Mouse (Mus musculus) heart, embryonic 12.5 days (tissue): Measurements from ENCODE around the gene Snapc4. TPM values are rescaled to one million over a fixed set of nuclear protein-coding genes. Genes with fewer than 3 reads are reported as not detected.

Experiments used
- ATAC-seq: fragments of 200-750 bp; cut with Nextera tagmentation; 2 replicates; pipeline ENCODE4 v1.8.0; 2017; ENCODE audit warnings: moderate TSS enrichment, moderate library complexity; ENCODE audit not compliant: insufficient number of reproducible peaks, low FRiP score
- H3K27ac ChIP-seq: fragments of 300-500 bp; sonication (generic); 2 replicates; pipeline ENCODE4 v1.5.1; 2016; ENCODE audit warnings: mild to moderate bottlenecking, moderate library complexity; ENCODE audit not compliant: poor library complexity, severe bottlenecking
- H3K27me3 ChIP-seq: fragments of 300-500 bp; sonication (generic); replicated peaks from 2 replicates; pipeline ENCODE4 v1.6.1; 2016; ENCODE audit warnings: mild to moderate bottlenecking, moderate library complexity
- H3K36me3 ChIP-seq: fragments of 300-500 bp; sonication (generic); 2 replicates; pipeline ENCODE4 v1.6.1; 2016; ENCODE audit warnings: mild to moderate bottlenecking, moderate library complexity
- H3K4me1 ChIP-seq: fragments of 300-500 bp; sonication (generic); replicated peaks from 2 replicates; pipeline ENCODE4 v1.6.1; 2016; ENCODE audit warnings: mild to moderate bottlenecking
- H3K4me2 ChIP-seq: fragments of 300-500 bp; sonication (generic); 2 replicates; pipeline ENCODE4 v1.6.1; 2016; ENCODE audit warnings: mild to moderate bottlenecking, moderate library complexity
- H3K4me3 ChIP-seq: fragments of 300-500 bp; sonication (generic); 2 replicates; pipeline ENCODE4 v1.5.1; 2016; ENCODE audit warnings: mild to moderate bottlenecking
- H3K9ac ChIP-seq: fragments of 300-500 bp; sonication (generic); 2 replicates; pipeline ENCODE4 v1.6.1; 2016; ENCODE audit warnings: mild to moderate bottlenecking, moderate library complexity
- H3K9me3 ChIP-seq: fragments of 300-500 bp; sonication (generic); replicated peaks from 2 replicates; pipeline ENCODE4 v1.6.1; 2016; ENCODE audit warnings: mild to moderate bottlenecking, moderate library complexity
- WGBS: fragments of 180-500 bp; shearing (Covaris S2); methylation state at CpG from one replicate; pipeline ENCODE4 v1.1.7; 2016; 5-methylcytosine and 5-hydroxymethylcytosine counted together
- polyA plus RNA-seq: library from polyadenylated mRNA; unstranded; fragments of >200 nt; fragmentation: Nextera tagmentation; extraction: Ambion mirVana; gene quantifications from 2 replicates; pipeline ENCODE4 v1.2.1, GENCODE M21; 2016

Gene Snapc4
- polyA plus RNA-seq, 1 experiment from 2014 or later, result 20.4 TPM

DNA sequence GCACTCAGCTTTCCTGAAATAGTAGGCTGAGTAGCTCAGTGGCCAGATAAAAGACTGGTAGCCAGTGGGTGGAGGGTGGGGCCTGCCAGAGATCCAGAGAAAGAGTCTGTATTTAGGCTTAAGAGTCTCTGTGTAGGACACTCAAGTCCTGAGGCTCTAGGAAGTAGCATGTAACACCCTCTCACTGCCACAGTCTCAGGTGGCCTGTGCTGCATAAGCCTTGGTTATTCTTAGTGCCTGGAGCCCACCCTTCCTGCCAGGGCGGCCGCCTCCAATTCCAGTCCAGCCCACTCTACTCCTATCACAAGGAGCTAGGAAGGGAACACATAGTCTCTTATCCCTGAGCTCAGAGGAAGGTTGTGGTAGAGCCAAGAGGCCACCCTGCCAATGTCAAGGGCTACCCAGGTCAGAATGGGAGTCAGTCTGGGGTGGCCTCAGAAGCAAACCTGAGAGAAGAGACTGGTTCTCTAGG, 38.9 kb downstream of the Snapc4 start:
- WGBS, result 51% methylated on average over 2 of the region's 2 CpGs
- peak overlapping the region; percentile 95 for H3K27ac ChIP-seq
- no peak overlapping the region for H3K4me3 ChIP-seq
- H3K36me3 ChIP-seq, result peaks cover 77% of the 10 kb centered on the region
- H3K27me3 ChIP-seq, result no peaks in the 10 kb centered on the region
- H3K4me2 ChIP-seq, result peak overlapping the region; percentile 32
- peak; percentile 48 for ATAC-seq
- peaks cover 51% of the 10 kb centered on the region for H3K4me1 ChIP-seq
- H3K9ac ChIP-seq, result peak overlapping the region; percentile 61
- H3K9me3 ChIP-seq, result no peaks in the 10 kb centered on the region

DNA sequence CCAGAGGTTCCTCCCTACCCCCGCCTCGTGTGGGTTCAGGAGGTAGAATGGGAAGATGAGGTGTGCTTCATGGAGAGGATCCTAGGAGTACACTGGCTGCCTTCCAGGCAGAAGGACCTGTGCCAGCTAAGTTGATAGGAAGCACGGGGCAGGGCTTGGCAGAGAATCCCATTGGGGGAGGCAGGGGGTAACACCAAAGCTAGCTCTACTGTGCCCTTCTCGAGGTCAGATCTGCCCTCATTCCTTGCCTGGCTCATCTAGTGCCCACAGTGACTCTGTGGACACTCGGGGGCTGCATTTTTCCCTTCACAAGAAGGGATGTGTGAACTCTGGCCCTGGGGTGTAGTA, 41.3 kb downstream of the Snapc4 start:
- H3K9me3 ChIP-seq, result no peaks in the 10 kb centered on the region
- H3K27ac ChIP-seq, result no peak overlapping the region; the same call in 1 of the 2 replicates
- peaks cover 53% of the 10 kb centered on the region for H3K36me3 ChIP-seq
- H3K4me2 ChIP-seq, result no peak overlapping the region
- H3K27me3 ChIP-seq, result no peaks in the 10 kb centered on the region
- WGBS, result 81% methylated on average over 5 of the region's 5 CpGs
- H3K4me3 ChIP-seq, result no peak overlapping the region
- H3K9ac ChIP-seq, result no peak overlapping the region
- ATAC-seq, result no peak
- H3K4me1 ChIP-seq, result peaks cover 51% of the 10 kb centered on the region

DNA sequence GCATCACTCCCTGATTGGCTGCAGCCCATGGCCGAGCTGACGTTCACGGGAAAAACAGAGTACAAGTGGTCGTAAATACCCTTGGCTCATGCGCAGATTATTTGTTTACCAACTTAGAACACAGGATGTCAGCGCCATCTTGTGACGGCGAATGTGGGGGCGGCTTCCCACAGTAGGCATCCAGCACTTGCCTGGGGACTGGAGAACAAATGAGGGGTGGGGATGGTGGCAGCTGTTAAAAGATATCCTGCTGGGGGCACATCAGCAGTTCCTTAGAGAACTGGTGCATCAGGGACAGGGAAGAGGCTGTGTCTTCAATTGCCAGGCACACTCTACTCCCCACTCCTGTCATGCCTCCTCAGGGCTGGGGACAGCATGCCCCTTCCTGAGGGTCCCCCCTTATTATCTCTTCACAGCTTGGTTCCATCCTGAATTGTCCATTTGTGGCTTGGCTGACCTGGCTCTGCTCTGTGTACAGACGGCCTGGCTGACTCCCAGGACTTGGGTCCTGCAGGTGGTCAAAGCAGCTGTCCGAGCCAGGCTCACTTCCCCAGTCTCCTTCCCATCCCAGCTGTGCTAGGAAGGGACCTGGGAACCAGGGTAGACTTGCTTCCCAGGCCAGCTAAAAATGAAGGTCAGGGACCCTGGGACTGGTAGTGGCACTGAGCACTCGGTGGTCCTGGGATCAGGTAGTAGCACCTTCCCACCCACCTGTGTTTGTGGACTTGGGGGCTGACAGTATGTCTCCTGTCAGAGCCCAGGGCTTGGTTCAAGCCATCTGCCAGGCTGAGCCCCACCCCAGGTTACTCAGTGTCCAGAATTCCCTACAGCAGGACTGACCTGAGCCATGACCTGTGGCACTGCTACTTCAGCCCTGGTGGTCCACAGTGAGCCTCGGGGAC, 41.9 kb downstream of the Snapc4 start:
- Histone ChIP-seq H3K4me2 (no peak overlapping the region), H3K27ac (no peak overlapping the region), H3K9ac (no peak overlapping the region), H3K4me3 (no peak overlapping the region), H3K4me1 (peaks cover 51% of the 10 kb centered on the region), H3K27me3 (no peaks in the 10 kb centered on the region), H3K36me3 (peaks cover 47% of the 10 kb centered on the region), H3K9me3 (no peaks in the 10 kb centered on the region)
- 87% methylated on average over 10 of the region's 13 CpGs for WGBS
- ATAC-seq, result no peak

DNA sequence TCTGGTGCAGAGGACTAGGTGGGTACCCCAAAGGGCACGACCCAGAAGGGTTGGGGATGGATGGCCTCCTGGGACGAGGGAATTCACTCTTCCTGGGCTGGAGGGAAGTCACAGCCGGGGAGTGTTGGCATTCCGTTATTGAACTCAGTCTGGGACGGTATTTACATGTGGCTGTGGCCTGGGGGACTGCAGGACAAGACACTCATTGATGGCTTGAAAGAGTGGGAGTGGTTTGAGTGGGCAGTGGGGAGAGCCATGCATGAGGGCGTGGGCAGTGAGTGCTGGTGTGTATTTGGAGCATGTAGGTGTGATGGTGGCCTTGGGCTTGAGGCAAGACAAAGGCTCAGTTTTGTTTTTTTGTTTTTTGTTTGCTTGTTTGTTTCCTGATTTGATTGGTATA, 49.8 kb downstream of the Snapc4 start:
- Histone ChIP-seq H3K4me2 (no peak overlapping the region), H3K27me3 (no peaks in the 10 kb centered on the region), H3K9me3 (no peaks in the 10 kb centered on the region), H3K4me1 (peaks cover 20% of the 10 kb centered on the region), H3K4me3 (no peak overlapping the region), H3K27ac (0 out of 2 replicates have a peak overlapping the region, but pooled peaks have one; percentile 8), H3K9ac (0 out of 2 replicates have a peak overlapping the region, but pooled peaks have one; percentile 17), H3K36me3 (peaks cover 52% of the 10 kb centered on the region)
- WGBS, result 75% methylated on average over 6 of the region's 6 CpGs
- ATAC-seq, result no peak

DNA sequence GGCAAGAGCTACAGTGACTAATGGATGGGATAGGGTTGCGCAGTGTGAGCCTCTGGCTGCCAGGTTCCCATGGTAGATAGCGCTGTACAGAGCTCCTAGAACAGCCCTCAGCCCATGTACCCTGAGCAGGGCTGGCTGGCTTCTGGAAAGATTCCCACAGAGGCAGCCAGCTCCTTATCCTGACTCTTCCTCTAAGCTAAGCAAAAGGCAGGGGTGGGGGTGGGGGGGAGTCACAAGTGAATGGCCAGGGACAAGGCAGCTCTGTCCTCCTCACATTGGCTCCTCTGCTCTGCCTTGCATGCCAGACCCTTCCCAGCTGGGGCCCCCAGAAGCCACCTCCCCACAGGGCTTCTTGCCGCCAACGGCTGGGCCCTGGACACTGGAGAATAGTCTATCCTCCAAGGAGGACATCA, 50.4 kb downstream of the Snapc4 start:
- Histone ChIP-seq H3K4me1 (peaks cover 26% of the 10 kb centered on the region), H3K9ac (0 out of 2 replicates have a peak overlapping the region, but pooled peaks have one; percentile 17), H3K4me2 (no peak overlapping the region), H3K27me3 (no peaks in the 10 kb centered on the region), H3K9me3 (no peaks in the 10 kb centered on the region), H3K4me3 (no peak overlapping the region), H3K36me3 (peaks cover 57% of the 10 kb centered on the region), H3K27ac (peak overlapping the region; percentile 80)
- peak; percentile 40 for ATAC-seq
- 86% methylated on average over 4 of the region's 4 CpGs for WGBS

DNA sequence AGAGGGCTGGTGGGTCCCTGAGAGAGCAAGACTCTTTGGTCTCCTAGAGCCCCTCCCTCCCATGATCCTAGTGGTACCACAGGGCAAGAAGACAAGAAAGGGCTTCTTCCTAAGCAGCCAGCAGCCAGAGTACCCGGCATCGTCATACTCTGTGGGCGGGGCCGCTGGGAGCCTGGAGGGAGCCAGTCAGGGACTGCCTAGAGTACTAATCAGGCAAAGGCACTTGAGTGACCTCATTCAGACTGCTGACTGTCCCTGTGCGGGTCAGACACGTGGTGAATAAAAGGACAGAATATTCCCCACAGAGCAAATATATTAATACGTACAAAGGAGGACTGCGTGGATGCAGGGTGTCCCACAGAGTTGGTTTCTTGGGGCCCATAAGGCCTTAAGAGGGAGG, 51.1 kb downstream of the Snapc4 start:
- H3K4me2 ChIP-seq, result no peak overlapping the region
- no peaks in the 10 kb centered on the region for H3K27me3 ChIP-seq
- peaks cover 63% of the 10 kb centered on the region for H3K36me3 ChIP-seq
- peaks cover 30% of the 10 kb centered on the region for H3K4me1 ChIP-seq
- no peak overlapping the region for H3K4me3 ChIP-seq
- peak overlapping the region; percentile 51; the same call in 1 of the 2 replicates for H3K9ac ChIP-seq
- H3K9me3 ChIP-seq, result no peaks in the 10 kb centered on the region
- peak; percentile 71; the same call in 1 of the 2 replicates for ATAC-seq
- peak overlapping the region; percentile 80 for H3K27ac ChIP-seq
- 41% methylated on average over 8 of the region's 8 CpGs for WGBS

DNA sequence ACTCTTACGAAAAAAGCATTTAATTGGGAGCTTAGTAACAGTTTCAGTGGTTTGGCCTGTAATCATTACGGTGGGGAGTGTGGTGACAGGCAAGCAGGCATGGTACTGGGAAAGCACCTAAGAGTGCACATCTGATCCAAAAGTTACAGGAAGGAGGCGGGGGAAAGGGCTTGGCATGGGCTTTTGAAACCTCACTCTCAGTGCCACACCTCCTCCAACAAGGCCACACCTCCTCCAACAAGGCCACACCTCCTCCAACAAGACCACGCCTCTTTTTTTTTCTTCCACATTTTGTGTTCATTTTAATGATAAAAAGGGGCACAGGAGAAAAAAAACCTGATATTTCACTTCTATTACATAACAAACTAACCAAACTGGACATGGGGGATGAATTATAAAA, 52.6 kb downstream of the Snapc4 start:
- no peak overlapping the region for H3K4me2 ChIP-seq
- no peaks in the 10 kb centered on the region for H3K27me3 ChIP-seq
- H3K4me3 ChIP-seq, result no peak overlapping the region
- 91% methylated on average over 4 of the region's 4 CpGs for WGBS
- H3K36me3 ChIP-seq, result peaks cover 77% of the 10 kb centered on the region
- no peaks in the 10 kb centered on the region for H3K9me3 ChIP-seq
- H3K4me1 ChIP-seq, result peaks cover 37% of the 10 kb centered on the region
- no peak overlapping the region for H3K27ac ChIP-seq
- no peak overlapping the region for H3K9ac ChIP-seq
- no peak for ATAC-seq

DNA sequence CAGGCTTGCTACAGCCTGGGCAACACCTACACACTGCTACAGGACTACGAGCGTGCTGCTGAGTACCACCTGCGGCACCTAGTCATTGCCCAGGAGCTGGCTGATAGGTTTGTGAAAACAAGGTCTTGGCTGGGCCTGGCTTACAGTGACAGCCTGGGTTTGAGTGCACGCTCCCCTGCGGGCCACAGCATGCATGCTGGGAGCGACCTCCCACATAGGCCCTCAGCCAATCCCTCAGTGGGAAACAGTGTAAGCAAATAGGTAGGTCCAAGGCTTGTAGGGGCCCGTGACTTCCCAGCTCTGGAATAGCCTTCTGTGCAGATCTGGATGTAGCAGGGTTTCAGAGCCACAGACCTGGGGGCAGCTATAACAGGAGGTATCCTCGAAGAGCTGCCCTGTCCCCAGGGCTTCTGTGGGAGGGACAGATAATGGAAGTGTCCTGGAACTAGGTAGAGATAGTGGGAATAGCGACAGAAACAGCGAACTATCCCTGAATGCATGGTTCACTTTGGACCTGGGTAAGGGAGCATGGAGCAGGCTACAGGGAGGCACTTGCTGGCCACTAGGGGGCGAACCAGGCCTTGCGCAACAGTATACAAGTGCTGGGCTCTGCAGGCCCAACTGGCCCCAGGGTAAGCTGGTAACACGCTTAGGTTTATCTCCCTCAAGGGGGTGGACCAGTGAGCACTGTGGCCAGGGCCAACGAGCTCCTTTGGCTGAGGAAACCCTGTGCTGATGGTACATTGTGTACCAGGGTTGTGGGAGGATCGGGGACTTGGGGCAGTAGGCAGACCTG, 54.9 kb downstream of the Snapc4 start:
- 61% methylated on average over 15 of the region's 15 CpGs for WGBS
- Histone ChIP-seq H3K4me2 (no peak overlapping the region), H3K9me3 (no peaks in the 10 kb centered on the region), H3K9ac (peak overlapping the region; percentile 56), H3K4me3 (no peak overlapping the region), H3K27me3 (no peaks in the 10 kb centered on the region), H3K27ac (peak overlapping the region; percentile 25; the same call in 1 of the 2 replicates), H3K4me1 (peaks cover 42% of the 10 kb centered on the region), H3K36me3 (peaks cover 64% of the 10 kb centered on the region)
- peak; percentile 75 for ATAC-seq

DNA sequence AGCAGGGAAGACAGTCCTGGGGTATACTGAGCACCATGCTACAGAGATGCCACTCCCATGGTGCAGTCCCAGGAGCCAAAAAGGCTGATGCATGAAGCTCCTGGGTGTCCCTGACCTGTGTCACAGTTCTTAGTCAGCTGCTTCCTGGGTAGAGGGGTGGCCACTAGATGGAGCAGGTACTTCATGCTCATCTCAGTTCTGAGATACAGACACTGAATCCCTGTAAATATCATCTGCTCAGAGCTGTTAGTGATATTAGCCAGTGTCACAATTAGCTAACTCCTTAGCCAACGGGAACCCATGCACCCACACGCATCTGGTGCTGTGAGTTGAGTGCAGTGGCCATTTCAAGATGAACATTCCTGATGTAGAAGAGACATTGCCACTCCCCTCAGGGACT, 55.5 kb downstream of the Snapc4 start:
- no peak overlapping the region for H3K27ac ChIP-seq

DNA sequence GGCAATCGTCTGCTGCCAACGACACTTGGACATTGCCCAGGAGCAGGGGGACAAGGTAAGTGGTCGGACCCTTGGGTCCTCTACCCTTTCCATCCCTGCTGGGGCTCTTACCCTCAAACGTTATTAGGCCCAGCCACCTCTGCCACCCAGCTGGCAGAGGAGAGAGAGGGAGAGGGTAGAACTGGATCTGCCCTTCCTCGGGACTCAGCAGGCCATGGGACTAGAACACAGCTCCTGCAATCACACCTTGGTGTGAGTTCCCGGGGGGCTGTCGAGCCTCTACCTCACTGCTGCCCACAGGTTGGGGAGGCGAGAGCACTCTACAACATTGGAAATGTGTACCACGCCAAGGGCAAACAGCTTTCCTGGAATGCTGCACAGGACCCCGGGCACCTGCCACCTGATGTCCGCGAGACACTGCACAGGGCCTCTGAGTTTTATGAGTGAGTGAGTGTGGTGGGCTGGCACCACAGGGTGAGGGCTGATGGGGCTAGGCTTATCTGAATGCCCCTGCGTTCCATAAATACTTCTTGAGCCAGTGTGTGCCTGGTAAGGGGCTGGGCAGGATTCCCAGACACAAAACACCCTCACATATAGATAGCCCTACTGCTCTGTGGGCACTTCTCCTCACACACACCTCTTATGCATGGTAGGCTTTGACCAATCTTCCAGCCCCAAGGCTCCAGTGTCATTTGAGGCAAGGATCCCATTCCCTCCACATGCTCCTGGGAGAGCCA, 56.7 kb downstream of the Snapc4 start:
- 83% methylated on average over 13 of the region's 13 CpGs for WGBS
- ATAC-seq, result no peak
- H3K36me3 ChIP-seq, result peaks cover 56% of the 10 kb centered on the region

More for the DNA sequence above, 55.5 kb downstream of the Snapc4 start:
- H3K27me3 ChIP-seq, result no peaks in the 10 kb centered on the region
- H3K4me1 ChIP-seq, result peaks cover 41% of the 10 kb centered on the region
- no peak overlapping the region for H3K4me3 ChIP-seq
- no peak for ATAC-seq
- no peak overlapping the region for H3K4me2 ChIP-seq
- WGBS, result 40% methylated on average over 2 of the region's 2 CpGs
- H3K9me3 ChIP-seq, result no peaks in the 10 kb centered on the region
- H3K36me3 ChIP-seq, result peaks cover 60% of the 10 kb centered on the region
- H3K9ac ChIP-seq, result no peak overlapping the region

More for the DNA sequence above, 56.7 kb downstream of the Snapc4 start:
- Histone ChIP-seq H3K27ac (0 out of 2 replicates have a peak overlapping the region, but pooled peaks have one; percentile 3), H3K27me3 (no peaks in the 10 kb centered on the region), H3K4me1 (peaks cover 45% of the 10 kb centered on the region), H3K4me3 (no peak overlapping the region), H3K4me2 (no peak overlapping the region), H3K9me3 (no peaks in the 10 kb centered on the region), H3K9ac (no peak overlapping the region)
